Mouse (Mus musculus) E14TG2a.4 (cell line): ENCODE measurements around the gene Olfr822.
A peak's percentile ranks its signal among the peaks of the same experiment; 100 is the strongest.
"Not testable (repeated sequence)": the region's sequence is repeated elsewhere in the genome, so short reads cannot be mapped to it uniquely, and the experiment has no call there.

Source experiments
- H3K27me3 ChIP-seq: 2 replicates; pipeline ENCODE4 v1.6.1; 2014; ENCODE audit warnings: low read length, control low read depth; ENCODE audit not compliant: insufficient read depth
- H3K36me3 ChIP-seq: 2 replicates; pipeline ENCODE4 v1.6.1; 2014; ENCODE audit warnings: low read length, control low read depth; ENCODE audit not compliant: insufficient read depth
- H3K4me1 ChIP-seq: replicated peaks from 2 replicates; pipeline ENCODE4 v1.6.1; 2014; ENCODE audit warnings: low read depth, low read length, control low read depth
- H3K4me3 ChIP-seq: replicated peaks from 2 replicates; pipeline ENCODE4 v1.5.1; 2014; ENCODE audit warnings: mild to moderate bottlenecking, low read length
- H3K9me3 ChIP-seq: 2 replicates; pipeline ENCODE4 v1.6.1; 2014; ENCODE audit warnings: low read length, control low read depth
- CTCF ChIP-seq: conservative IDR thresholded peaks from 2 replicates; pipeline ENCODE4 v1.5.1; 2014; ENCODE audit warnings: low read length
- NANOG ChIP-seq: IDR thresholded peaks from 2 replicates; pipeline ENCODE4 v1.6.1; 2014; ENCODE audit warnings: borderline replicate concordance, low read length, mixed read lengths
- POU5F1 ChIP-seq: IDR thresholded peaks from 2 replicates; pipeline ENCODE4 v1.6.1; 2014; ENCODE audit warnings: low read length, borderline replicate concordance

Olfr822 gene

GRCm38 (mm10) chr10:130070910-130071309 lies at the start of gene Olfr822:
TSS of gene Olfr822 (plus strand) at chr10:130071210.
- Histone ChIP-seq H3K4me3 (no peak within 1 kb of the TSS), H3K36me3 (no peaks in the 10 kb centered on the region), H3K4me1 (no peaks in the 10 kb centered on the region), H3K9me3 (no peaks in the 10 kb centered on the region), H3K27me3 (no peaks in the 10 kb centered on the region)
- no peak for TF ChIP-seq POU5F1

- Histone ChIP-seq H3K4me3 (no peak within 1 kb of the TSS), H3K27me3 (no peaks in the 10 kb centered on the region), H3K9me3 (no peaks in the 10 kb centered on the region), H3K4me1 (no peaks in the 10 kb centered on the region), H3K36me3 (no peaks in the 10 kb centered on the region)
- TF ChIP-seq POU5F1 (no peak), NANOG (no peak), CTCF (no peak)
Measured at GRCm38 (mm10) chr10:130030048-130030447, 41.0 kb upstream of the Olfr822 start, which contains the start of gene Olfr821. TSS of gene Olfr821 (plus strand) at chr10:130030348.

- H3K4me3 ChIP-seq, result no peak overlapping the region
- no peak for TF ChIP-seq CTCF
- TF ChIP-seq POU5F1, result no peak
- TF ChIP-seq NANOG, result 0 out of 2 replicates have a peak, but pooled peaks have one; percentile 30
- H3K27me3 ChIP-seq, result no peaks in the 10 kb centered on the region
- H3K9me3 ChIP-seq, result peaks cover 16% of the 10 kb centered on the region
- H3K4me1 ChIP-seq, result no peaks in the 10 kb centered on the region
- H3K36me3 ChIP-seq, result no peaks in the 10 kb centered on the region
Measured at GRCm38 (mm10) chr10:130037096-130037495, 33.9 kb upstream of the Olfr822 start.

- H3K27me3 ChIP-seq, result no peaks in the 10 kb centered on the region
- TF ChIP-seq NANOG (no peak), CTCF (peak; percentile 55), POU5F1 (no peak)
- H3K4me1 ChIP-seq, result no peaks in the 10 kb centered on the region
- H3K36me3 ChIP-seq, result no peaks in the 10 kb centered on the region
- no peak overlapping the region for H3K4me3 ChIP-seq
- no peaks in the 10 kb centered on the region for H3K9me3 ChIP-seq
Measured at GRCm38 (mm10) chr10:130092838-130093440, 21.9 kb downstream of the Olfr822 start.

GRCm38 (mm10) chr10:130096104-130096503 lies 25.1 kb downstream of the Olfr822 start:
- no peaks in the 10 kb centered on the region for H3K36me3 ChIP-seq
- H3K4me3 ChIP-seq, result no peak overlapping the region
- no peak for TF ChIP-seq NANOG
- TF ChIP-seq CTCF, result peak; percentile 36
- no peaks in the 10 kb centered on the region for H3K27me3 ChIP-seq
- H3K9me3 ChIP-seq, result no peaks in the 10 kb centered on the region
- H3K4me1 ChIP-seq, result no peaks in the 10 kb centered on the region

- H3K4me1 ChIP-seq, H3K9me3 ChIP-seq, H3K36me3 ChIP-seq, H3K27me3 ChIP-seq, H3K4me3 ChIP-seq: not testable (repeated sequence)
Measured at GRCm38 (mm10) chr10:130115283-130115682, 44.3 kb downstream of the Olfr822 start, which contains the start of gene Olfr823. TSS of gene Olfr823 (minus strand) at chr10:130115383.

- H3K4me3 ChIP-seq, H3K27me3 ChIP-seq, H3K4me1 ChIP-seq, H3K36me3 ChIP-seq, H3K9me3 ChIP-seq: not testable (repeated sequence)
- peak; percentile 85 for TF ChIP-seq NANOG
Measured at GRCm38 (mm10) chr10:130116045-130116444, 45.0 kb downstream of the Olfr822 start.
